8 mouse cellular contexts compared by ENCODE assay signal in genomic region chr7:141476226-141476980, GRCm38 (mm10). TPM values are rescaled to one million over a fixed set of nuclear protein-coding genes. Genes with fewer than 3 reads are reported as not detected.
DNase-seq lines count a peak whose midpoint lies in the region; ATAC-seq and TF ChIP-seq lines count a peak whose summit lies in the region.

No protein-coding gene starts in this region.

- H3K4me3 ChIP-seq in intestine, embryonic 15.5 days (replicated peaks), result peak overlapping the region; percentile 69
- peak overlapping the region; percentile 81 for H3K4me3 ChIP-seq in liver, postnatal 0 days (ENCODE audit: low read depth, low read length)
- peak overlapping the region; percentile 80 for H3K4me3 ChIP-seq in neural tube, embryonic 12.5 days

- intact Hi-C loops in gastrocnemius, postnatal 36 days (cut with DNase I), result no loop called here

- peak overlapping the region; percentile 97 for H3K27ac ChIP-seq in intestine, embryonic 15.5 days
- peak overlapping the region; percentile 96 for H3K27ac ChIP-seq in liver, postnatal 0 days (ENCODE audit: low read depth)
- no peak overlapping the region for H3K27ac ChIP-seq in neural tube, embryonic 12.5 days

- no peak for TF ChIP-seq EP300 in liver, postnatal 0 days (IDR thresholded peaks at IDR 0.05; ENCODE audit: low read depth)

- H3K36me3 ChIP-seq in intestine, embryonic 15.5 days, result peaks cover 5% of the 10 kb centered on the region; the same call in 1 of the 2 replicates
- H3K36me3 ChIP-seq in liver, postnatal 0 days (replicated peaks; ENCODE audit: insufficient read depth, low read length), result peaks cover 3% of the 10 kb centered on the region
- H3K36me3 ChIP-seq in neural tube, embryonic 12.5 days, result peaks cover 14% of the 10 kb centered on the region

- H3K27me3 ChIP-seq in intestine, embryonic 15.5 days (replicated peaks), result no peaks in the 10 kb centered on the region
- no peaks in the 10 kb centered on the region; the same call in 1 of the 2 replicates for H3K27me3 ChIP-seq in liver, postnatal 0 days (ENCODE audit: insufficient read depth, low read length)
- H3K27me3 ChIP-seq in neural tube, embryonic 12.5 days (replicated peaks), result peaks cover 21% of the 10 kb centered on the region

- TF ChIP-seq CTCF in liver, postnatal 0 days (IDR thresholded peaks at IDR 0.05; ENCODE audit: low read depth), result peak; percentile 49

- H3K9me3 ChIP-seq in intestine, embryonic 15.5 days, result no peaks in the 10 kb centered on the region
- H3K9me3 ChIP-seq in liver, postnatal 0 days (ENCODE audit: low read length), result no peaks in the 10 kb centered on the region
- no peaks in the 10 kb centered on the region for H3K9me3 ChIP-seq in neural tube, embryonic 12.5 days

- DNase-seq in right cerebral cortex, postnatal 14 days, result peak; percentile 60
- no peak for DNase-seq in right cerebral cortex, postnatal 4 days
- DNase-seq in brain, adult 2 months (ENCODE audit: low read depth, low spot score), result peak; percentile 62
- DNase-seq in gastrocnemius, postnatal 36 days, result peak; percentile 82 to 83
- peak; percentile 88 for DNase-seq in liver, postnatal 0 days

- peak; percentile 73 for ATAC-seq in intestine, embryonic 15.5 days
- ATAC-seq in liver, postnatal 0 days, result peak; percentile 67
- ATAC-seq in neural tube, embryonic 12.5 days (ENCODE audit: low FRiP score, low read depth), result no peak
- no peak for ATAC-seq in activated CD4-positive, CD25-positive, alpha-beta regulatory T cell, adult 4 months

- peak overlapping the region; percentile 83 for H3K4me2 ChIP-seq in intestine, embryonic 15.5 days (replicated peaks)
- H3K4me2 ChIP-seq in liver, postnatal 0 days (ENCODE audit: low read depth, low read length), result peak overlapping the region; percentile 92
- peak overlapping the region; percentile 81 for H3K4me2 ChIP-seq in neural tube, embryonic 12.5 days (replicated peaks)

- peaks cover 47% of the 10 kb centered on the region for H3K4me1 ChIP-seq in intestine, embryonic 15.5 days (replicated peaks)
- peaks cover 46% of the 10 kb centered on the region for H3K4me1 ChIP-seq in liver, postnatal 0 days (ENCODE audit: insufficient read depth)
- peaks cover 35% of the 10 kb centered on the region for H3K4me1 ChIP-seq in neural tube, embryonic 12.5 days

- H3K9ac ChIP-seq in intestine, embryonic 15.5 days, result peak overlapping the region; percentile 79
- H3K9ac ChIP-seq in liver, postnatal 0 days (replicated peaks), result peak overlapping the region; percentile 80
- no peak overlapping the region for H3K9ac ChIP-seq in neural tube, embryonic 12.5 days

- under 1% methylated on average over 17 of the region's 17 CpGs for whole genome bisulfite sequencing in intestine, embryonic 15.5 days
- 1% methylated on average over 16 of the region's 17 CpGs for WGBS in liver, postnatal 0 days (ENCODE audit: insufficient replicate concordance)
- 7% methylated on average over 17 of the region's 17 CpGs for WGBS in neural tube, embryonic 12.5 days

RNA-seq across cellular contexts. Expression of gene Tspan4, which starts 1.4 kb away (rescaled TPM):
- 10 to 100 TPM in 1 of 2 experiments, 1 to 10 TPM in 1; 7.2 to 14.1 TPM for total RNA-seq in gastrocnemius, postnatal 36 days (2021)
- 60.7 and 67.8 TPM in 2 replicates for polyA plus RNA-seq in intestine, embryonic 15.5 days (2015; fragmentation: Nextera tagmentation; extraction: Ambion mirVana)
- 72.2 and 77.0 TPM in 2 replicates for polyA plus RNA-seq in liver, postnatal 0 days (2015; fragmentation: Nextera tagmentation; extraction: Ambion mirVana)
- 34.2 and 37.1 TPM in 2 replicates for polyA plus RNA-seq in neural tube, embryonic 12.5 days (2016; fragmentation: Nextera tagmentation; extraction: Ambion mirVana)
- 1 to 10 TPM; 1.5 to 2.7 TPM for polyA plus RNA-seq in activated CD4-positive, CD25-positive, alpha-beta regulatory T cell, adult 4 months (2017; shearing (Covaris generic))

RNA-seq across cellular contexts. Expression of gene Polr2l, which starts 1.5 kb away (rescaled TPM):
- total RNA-seq in gastrocnemius, postnatal 36 days (2021), result 10 to 100 TPM; 53.1 to 58.7 TPM
- 57.9 and 61.9 TPM in 2 replicates for polyA plus RNA-seq in intestine, embryonic 15.5 days (2015; fragmentation: Nextera tagmentation; extraction: Ambion mirVana)
- polyA plus RNA-seq in liver, postnatal 0 days (2015; fragmentation: Nextera tagmentation; extraction: Ambion mirVana), result 41.8 and 45.1 TPM in 2 replicates
- 73.5 and 80.6 TPM in 2 replicates for polyA plus RNA-seq in neural tube, embryonic 12.5 days (2016; fragmentation: Nextera tagmentation; extraction: Ambion mirVana)
- polyA plus RNA-seq in activated CD4-positive, CD25-positive, alpha-beta regulatory T cell, adult 4 months (2017; shearing (Covaris generic)), result 10 to 100 TPM; 22.3 to 22.6 TPM

RNA-seq across cellular contexts. Expression of gene Cd151, which starts 9.2 kb away (rescaled TPM):
- 10 to 100 TPM; 65.6 to 83.2 TPM for total RNA-seq in gastrocnemius, postnatal 36 days (2021)
- 21.5 and 25.5 TPM in 2 replicates for polyA plus RNA-seq in intestine, embryonic 15.5 days (2015; fragmentation: Nextera tagmentation; extraction: Ambion mirVana)
- polyA plus RNA-seq in liver, postnatal 0 days (2015; fragmentation: Nextera tagmentation; extraction: Ambion mirVana), result 5.1 and 6.6 TPM in 2 replicates
- 20.6 and 22.7 TPM in 2 replicates for polyA plus RNA-seq in neural tube, embryonic 12.5 days (2016; fragmentation: Nextera tagmentation; extraction: Ambion mirVana)
- 1 to 10 TPM; 8.3 to 8.7 TPM for polyA plus RNA-seq in activated CD4-positive, CD25-positive, alpha-beta regulatory T cell, adult 4 months (2017; shearing (Covaris generic))

RNA-seq across cellular contexts. Expression of gene Cracr2b, which starts 15.5 kb away (rescaled TPM):
- total RNA-seq in gastrocnemius, postnatal 36 days (2021), result 1 to 10 TPM; 6.3 to 7.4 TPM
- 16.5 and 22.0 TPM in 2 replicates for polyA plus RNA-seq in intestine, embryonic 15.5 days (2015; fragmentation: Nextera tagmentation; extraction: Ambion mirVana)
- 6.3 and 7.3 TPM in 2 replicates for polyA plus RNA-seq in liver, postnatal 0 days (2015; fragmentation: Nextera tagmentation; extraction: Ambion mirVana)
- polyA plus RNA-seq in neural tube, embryonic 12.5 days (2016; fragmentation: Nextera tagmentation; extraction: Ambion mirVana), result 6.7 and 7.6 TPM in 2 replicates
- not detected for polyA plus RNA-seq in activated CD4-positive, CD25-positive, alpha-beta regulatory T cell, adult 4 months (2017; shearing (Covaris generic))

RNA-seq across cellular contexts. Expression of gene Pnpla2, which starts 21.4 kb away (rescaled TPM):
- total RNA-seq in gastrocnemius, postnatal 36 days (2021), result 100 to 1,000 TPM; 306 to 361 TPM
- 35.1 and 38.1 TPM in 2 replicates for polyA plus RNA-seq in intestine, embryonic 15.5 days (2015; fragmentation: Nextera tagmentation; extraction: Ambion mirVana)
- 47.1 and 51.3 TPM in 2 replicates for polyA plus RNA-seq in liver, postnatal 0 days (2015; fragmentation: Nextera tagmentation; extraction: Ambion mirVana)
- polyA plus RNA-seq in neural tube, embryonic 12.5 days (2016; fragmentation: Nextera tagmentation; extraction: Ambion mirVana), result 15.8 and 16.5 TPM in 2 replicates
- 10 to 100 TPM; 58.2 to 70.2 TPM for polyA plus RNA-seq in activated CD4-positive, CD25-positive, alpha-beta regulatory T cell, adult 4 months (2017; shearing (Covaris generic))

Comparison
In these comparisons a context has a peak if more than half of its experiments do, and no peak if none do; other contexts are left out.
1. ATAC-seq: peak in intestine, embryonic 15.5 days (single experiment) and liver, postnatal 0 days (single experiment); none in neural tube, embryonic 12.5 days (single experiment) and activated CD4-positive, CD25-positive, alpha-beta regulatory T cell, adult 4 months (single experiment).
2. Peak in every context shown above with its lines, with median percentiles within 50 percentile points of each other: H3K4me2 ChIP-seq and H3K4me3 ChIP-seq.